Mouse (Mus musculus) MEL (cell line): ENCODE data around the gene Best1.

ENCODE experiments used
- CTCF ChIP-seq, 3 experiments: IDR thresholded peaks in 2 of 3; conservative IDR thresholded peaks in 1 of 3; 2 replicates each; pipeline ENCODE4 v1.5.1; 2011 to 2012; ENCODE audit warnings: low read length in 3 of 3, low read depth in 2 of 3, mild to moderate bottlenecking in 2 of 3, improper control_type of control experiment in 1 of 3, inconsistent platforms in 1 of 3, mixed read lengths in 1 of 3, moderate library complexity in 1 of 3; ENCODE audit not compliant: control insufficient read depth in 1 of 3, insufficient read depth in 1 of 3, poor library complexity in 1 of 3, severe bottlenecking in 1 of 3
- E2F4 ChIP-seq: IDR thresholded peaks from 2 replicates; pipeline ENCODE4 v1.6.1; 2011; ENCODE audit warnings: low read depth, low read length, improper control_type of control experiment, borderline replicate concordance
- EP300 ChIP-seq, 2 experiments: IDR thresholded peaks; 2 replicates each; pipeline ENCODE4 v1.6.1; 2011; ENCODE audit warnings: improper control_type of control experiment in 2 of 2, low read length in 2 of 2, low read depth in 1 of 2, mild to moderate bottlenecking in 1 of 2
- MAX ChIP-seq: IDR thresholded peaks from 2 replicates; pipeline ENCODE4 v1.6.1; 2011; ENCODE audit warnings: low read length, improper control_type of control experiment
- POLR2AphosphoS2 ChIP-seq: IDR thresholded peaks from 2 replicates; pipeline ENCODE4 v1.6.1; 2011; ENCODE audit warnings: low read length, improper control_type of control experiment
- RAD21 ChIP-seq: IDR thresholded peaks from 2 replicates; pipeline ENCODE4 v1.6.1; 2011; ENCODE audit warnings: mild to moderate bottlenecking, low read depth, low read length, improper control_type of control experiment
- TAL1 ChIP-seq: IDR thresholded peaks from 2 replicates; pipeline ENCODE4 v1.6.1; 2012; ENCODE audit warnings: mild to moderate bottlenecking, inconsistent platforms, low read length, moderate library complexity, mixed read lengths
- TCF12 ChIP-seq: IDR thresholded peaks from 2 replicates; pipeline ENCODE4 v1.6.1; 2014; ENCODE audit warnings: low read depth, mild to moderate bottlenecking, inconsistent platforms, low read length, improper control_type of control experiment, moderate library complexity
- ZC3H11A ChIP-seq: IDR thresholded peaks from 2 replicates; pipeline ENCODE4 v1.6.1; 2012; ENCODE audit warnings: low read depth, mild to moderate bottlenecking, inconsistent platforms, low read length, improper control_type of control experiment

- TF ChIP-seq RAD21 (no peak), CTCF (IDR thresholded peaks at IDR 0.05 in 2 of 3, conservative IDR thresholded peaks at IDR 0.05 in 1 of 3; ENCODE audit: control insufficient read depth in 1 of 3, insufficient read depth in 1 of 3, low read depth in 2 of 3, low read length in 3 of 3, poor library complexity in 1 of 3, severe bottlenecking in 1 of 3) (no peak), TAL1 (no peak), MAX (no peak), ZC3H11A (no peak), TCF12 (no peak), POLR2AphosphoS2 (no peak), EP300 (IDR thresholded peaks at IDR 0.05; ENCODE audit: low read depth in 1 of 2, low read length in 2 of 2) (no peak), E2F4 (no peak)
These were observed 4.0 kb downstream of the Best1 start for GRCm38 (mm10) chr19:9997204-9998062.
